Mouse (Mus musculus) limb, embryonic 12.5 days (tissue): Measurements from ENCODE around the gene Rbm24. TPM values are rescaled to one million over a fixed set of nuclear protein-coding genes. Genes with fewer than 3 reads are reported as not detected.
A peak's percentile ranks its signal among the peaks of the same experiment; 100 is the strongest.

ENCODE experiments used
- ATAC-seq: fragments of 200-750 bp; cut with Nextera tagmentation; 2 replicates; pipeline ENCODE4 v1.8.0; 2017; ENCODE audit warnings: low read depth, moderate TSS enrichment; ENCODE audit not compliant: insufficient number of reproducible peaks, insufficient read depth, low FRiP score, low TSS enrichment
- H3K27ac ChIP-seq: fragments of 300-500 bp; sonication (generic); 2 replicates; pipeline ENCODE4 v1.5.1; 2016; ENCODE audit warnings: mild to moderate bottlenecking, moderate library complexity
- H3K27me3 ChIP-seq: fragments of 300-500 bp; sonication (generic); 2 replicates; pipeline ENCODE4 v1.6.1; 2016; ENCODE audit warnings: mild to moderate bottlenecking, moderate library complexity
- H3K36me3 ChIP-seq: fragments of 300-500 bp; sonication (generic); 2 replicates; pipeline ENCODE4 v1.6.1; 2016; ENCODE audit warnings: mild to moderate bottlenecking, moderate library complexity
- H3K4me1 ChIP-seq: fragments of 300-500 bp; sonication (generic); replicated peaks from 2 replicates; pipeline ENCODE4 v1.6.1; 2016
- H3K4me2 ChIP-seq: fragments of 300-500 bp; sonication (generic); 2 replicates; pipeline ENCODE4 v1.6.1; 2016; ENCODE audit warnings: mild to moderate bottlenecking, moderate library complexity
- H3K4me3 ChIP-seq: fragments of 300-500 bp; sonication (generic); replicated peaks from 2 replicates; pipeline ENCODE4 v1.5.1; 2016; ENCODE audit warnings: mild to moderate bottlenecking
- H3K9ac ChIP-seq: fragments of 300-500 bp; sonication (generic); replicated peaks from 2 replicates; pipeline ENCODE4 v1.6.1; 2016; ENCODE audit warnings: mild to moderate bottlenecking, moderate library complexity
- H3K9me3 ChIP-seq: fragments of 300-500 bp; sonication (generic); 2 replicates; pipeline ENCODE4 v1.6.1; 2016; ENCODE audit warnings: mild to moderate bottlenecking, moderate library complexity
- WGBS: fragments of 180-500 bp; shearing (Covaris S2); methylation state at CpG from one replicate; pipeline ENCODE4 v1.1.7; 2016; 5-methylcytosine and 5-hydroxymethylcytosine counted together
- polyA plus RNA-seq: library from polyadenylated mRNA; unstranded; fragments of >200 nt; fragmentation: Nextera tagmentation; extraction: Ambion mirVana; gene quantifications from 2 replicates; pipeline ENCODE4 v1.2.1, GENCODE M21; 2016

Gene Rbm24
- polyA plus RNA-seq, 1 experiment from 2014 or later = 8.5 TPM

DNA sequence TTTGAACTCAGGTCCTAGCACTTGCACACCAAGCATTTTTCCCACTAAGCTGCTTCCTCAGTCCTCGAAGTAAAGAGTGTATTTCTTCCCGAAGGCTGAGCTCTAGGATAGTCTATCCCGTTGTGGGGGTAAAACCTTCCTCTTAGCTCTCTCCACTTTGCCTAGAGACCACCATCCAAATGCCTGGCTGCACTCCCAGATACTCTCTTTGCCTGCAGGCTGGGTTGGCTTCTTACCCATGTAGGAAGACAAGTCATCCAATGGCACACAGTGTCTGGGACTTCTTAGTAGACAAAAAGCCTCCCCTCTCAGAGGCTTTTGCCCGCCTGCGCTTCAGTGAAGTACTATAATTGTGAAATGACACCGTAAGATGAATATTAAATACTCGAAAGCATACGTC lies 2.2 kb upstream of the Rbm24 start:
- H3K27ac ChIP-seq = no peak overlapping the region
- no peak for ATAC-seq
- 0 out of 2 replicates have a peak, but pooled peaks cover 6% of the 10 kb centered on the region for H3K4me1 ChIP-seq
- peaks cover 15% of the 10 kb centered on the region for H3K27me3 ChIP-seq
- no peaks in the 10 kb centered on the region for H3K9me3 ChIP-seq
- H3K9ac ChIP-seq = no peak overlapping the region
- no peaks in the 10 kb centered on the region for H3K36me3 ChIP-seq
- WGBS = 92% methylated on average over 8 of the region's 8 CpGs
- no peak overlapping the region for H3K4me2 ChIP-seq
- no peak overlapping the region for H3K4me3 ChIP-seq

DNA sequence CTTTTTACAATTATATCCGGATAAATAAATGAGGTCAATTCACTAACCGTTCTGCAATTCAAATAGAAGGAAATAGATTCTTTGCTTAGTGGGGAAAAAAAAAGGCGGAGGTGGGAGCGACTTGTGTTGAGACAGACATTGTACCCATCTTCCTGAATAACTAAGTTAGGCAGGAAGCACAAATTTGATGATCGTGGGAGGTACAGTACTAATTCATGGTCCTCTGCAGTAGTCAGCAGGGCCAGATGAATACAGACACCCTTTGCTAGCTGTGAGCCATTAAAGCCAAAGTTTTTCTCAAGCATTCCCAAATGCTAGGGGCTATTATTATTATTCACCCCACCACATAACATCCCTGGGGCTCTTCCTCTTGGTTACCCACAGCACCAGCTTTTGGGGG lies 640 bp upstream of the Rbm24 start:
- Histone ChIP-seq H3K9me3 (no peaks in the 10 kb centered on the region), H3K4me2 (peak overlapping the region; percentile 90), H3K27ac (no peak overlapping the region), H3K4me1 (0 out of 2 replicates have a peak, but pooled peaks cover 6% of the 10 kb centered on the region), H3K9ac (peak overlapping the region; percentile 67; the same call in 1 of the 2 replicates), H3K27me3 (peaks cover 15% of the 10 kb centered on the region), H3K36me3 (no peaks in the 10 kb centered on the region), H3K4me3 (peak overlapping the region; percentile 61)
- 84% methylated on average over 5 of the region's 5 CpGs for WGBS
- no peak for ATAC-seq

DNA sequence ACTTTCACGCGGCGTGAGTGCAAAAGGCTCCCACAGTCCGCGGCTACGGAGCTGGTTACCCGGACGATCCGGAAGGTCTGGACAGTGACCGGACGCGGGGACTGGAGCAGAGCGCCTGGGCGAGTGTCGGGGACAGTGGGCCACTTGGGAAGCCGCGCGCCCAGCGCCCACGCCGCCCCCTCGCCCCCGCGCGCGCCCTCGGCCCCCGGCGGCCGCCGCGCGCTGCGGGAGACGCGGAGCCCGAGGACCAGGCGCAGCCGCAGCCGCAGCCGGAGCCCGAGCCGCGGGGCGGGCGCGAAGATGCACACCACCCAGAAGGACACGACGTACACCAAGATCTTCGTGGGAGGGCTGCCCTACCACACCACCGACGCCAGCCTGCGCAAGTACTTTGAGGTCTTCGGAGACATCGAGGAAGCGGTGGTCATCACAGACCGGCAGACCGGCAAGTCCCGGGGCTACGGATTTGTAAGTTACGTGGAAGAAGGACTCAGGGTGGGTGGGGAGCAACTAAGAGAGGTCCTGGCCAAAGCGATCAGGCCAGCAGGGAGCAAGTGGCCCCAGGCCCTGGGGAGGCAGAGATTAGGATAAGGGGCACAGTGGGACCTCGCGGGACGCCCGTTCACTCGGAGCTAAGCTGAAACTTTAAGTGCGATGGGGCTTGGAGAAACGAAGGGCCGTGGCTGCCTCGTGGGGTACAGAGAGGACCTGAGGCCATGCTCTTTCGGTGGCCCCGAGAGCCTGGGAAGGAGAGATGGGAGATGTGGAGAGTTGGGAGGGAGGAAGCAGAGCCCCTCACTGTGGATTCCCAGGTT lies 704 bp downstream of the Rbm24 start:
- no peak for ATAC-seq
- H3K27ac ChIP-seq = no peak overlapping the region
- 0 out of 2 replicates have a peak, but pooled peaks cover 6% of the 10 kb centered on the region for H3K4me1 ChIP-seq
- peak overlapping the region; percentile 90 for H3K4me2 ChIP-seq
- H3K9ac ChIP-seq = peak overlapping the region; percentile 67
- no peaks in the 10 kb centered on the region for H3K36me3 ChIP-seq
- H3K9me3 ChIP-seq = no peaks in the 10 kb centered on the region
- under 1% methylated on average over 73 of the region's 73 CpGs for WGBS
- H3K27me3 ChIP-seq = peaks cover 15% of the 10 kb centered on the region
- peak overlapping the region; percentile 61 for H3K4me3 ChIP-seq

DNA sequence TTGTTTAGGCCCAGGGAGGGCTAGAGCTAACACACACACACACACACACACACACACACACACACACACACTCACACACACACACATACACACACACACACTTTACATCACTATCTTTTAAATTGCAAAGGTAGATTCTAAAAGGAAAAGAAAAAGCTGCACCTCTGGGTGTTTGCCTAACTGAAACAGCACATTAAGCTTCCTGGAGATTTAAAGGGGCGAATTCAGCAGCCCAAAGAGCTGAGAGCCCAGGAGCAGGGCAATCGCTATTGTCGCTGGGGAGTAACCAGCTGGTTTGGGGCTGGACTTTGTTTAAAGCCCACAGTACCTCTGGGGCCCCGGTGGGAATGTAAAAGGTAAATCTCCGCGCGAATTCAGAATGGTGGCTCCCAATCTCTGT lies 1.4 kb downstream of the Rbm24 start:
- peak overlapping the region; percentile 27 for H3K9ac ChIP-seq
- peak overlapping the region; percentile 61 for H3K4me3 ChIP-seq
- H3K4me1 ChIP-seq = 0 out of 2 replicates have a peak, but pooled peaks cover 6% of the 10 kb centered on the region
- no peaks in the 10 kb centered on the region for H3K9me3 ChIP-seq
- peak overlapping the region; percentile 90 for H3K4me2 ChIP-seq
- H3K36me3 ChIP-seq = no peaks in the 10 kb centered on the region
- no peak for ATAC-seq
- H3K27ac ChIP-seq = no peak overlapping the region
- 7% methylated on average over 7 of the region's 7 CpGs for WGBS
- peaks cover 15% of the 10 kb centered on the region for H3K27me3 ChIP-seq

DNA sequence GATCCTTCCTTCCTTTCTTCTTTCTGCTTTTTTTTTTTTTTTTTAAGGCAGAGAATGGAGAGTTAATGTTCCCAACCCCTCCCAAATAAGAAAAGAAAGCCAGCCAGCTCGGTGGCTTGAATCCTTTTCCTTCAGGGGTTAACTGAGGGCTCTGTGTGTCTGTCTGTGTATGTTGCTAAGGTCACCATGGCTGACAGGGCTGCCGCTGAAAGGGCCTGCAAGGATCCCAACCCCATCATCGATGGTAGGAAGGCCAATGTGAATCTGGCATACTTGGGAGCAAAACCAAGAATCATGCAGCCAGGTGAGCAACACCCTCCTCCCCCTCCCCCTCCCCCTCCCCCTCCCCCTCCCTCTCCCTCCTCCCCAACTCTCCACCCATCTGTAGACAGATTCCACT lies 1.9 kb downstream of the Rbm24 start:
- H3K27me3 ChIP-seq = peaks cover 15% of the 10 kb centered on the region
- peak overlapping the region; percentile 27; the same call in 1 of the 2 replicates for H3K9ac ChIP-seq
- 0 out of 2 replicates have a peak, but pooled peaks cover 6% of the 10 kb centered on the region for H3K4me1 ChIP-seq
- H3K4me2 ChIP-seq = peak overlapping the region; percentile 90
- H3K9me3 ChIP-seq = no peaks in the 10 kb centered on the region
- no peak overlapping the region for H3K27ac ChIP-seq
- peak overlapping the region; percentile 61 for H3K4me3 ChIP-seq
- H3K36me3 ChIP-seq = no peaks in the 10 kb centered on the region
- no peak for ATAC-seq
- 13% methylated on average over 3 of the region's 3 CpGs for WGBS

DNA sequence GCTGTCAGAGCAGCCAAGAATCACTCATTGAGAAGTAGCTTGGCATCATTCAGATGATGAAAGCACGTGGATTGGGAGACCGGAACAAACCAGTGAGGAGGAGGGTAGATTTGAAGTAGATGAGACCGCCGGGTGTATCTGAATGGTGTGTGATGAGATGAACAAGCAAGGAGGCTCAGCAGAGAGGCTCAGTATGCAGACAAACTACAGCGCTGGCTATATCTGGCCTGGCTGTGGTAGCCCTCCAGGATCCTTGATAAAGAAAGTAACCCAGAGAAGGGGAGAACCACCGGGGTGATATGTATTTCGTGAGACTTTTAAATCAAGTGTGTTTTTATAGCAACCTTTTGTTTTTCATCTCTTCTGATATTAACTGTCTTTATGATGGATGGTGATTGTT lies 5.6 kb downstream of the Rbm24 start:
- Histone ChIP-seq H3K4me2 (no peak overlapping the region), H3K4me3 (no peak overlapping the region), H3K27ac (no peak overlapping the region), H3K9me3 (no peaks in the 10 kb centered on the region), H3K27me3 (peaks cover 12% of the 10 kb centered on the region), H3K9ac (no peak overlapping the region), H3K36me3 (no peaks in the 10 kb centered on the region), H3K4me1 (0 out of 2 replicates have a peak, but pooled peaks cover 3% of the 10 kb centered on the region)
- ATAC-seq = no peak
- 93% methylated on average over 7 of the region's 7 CpGs for WGBS

DNA sequence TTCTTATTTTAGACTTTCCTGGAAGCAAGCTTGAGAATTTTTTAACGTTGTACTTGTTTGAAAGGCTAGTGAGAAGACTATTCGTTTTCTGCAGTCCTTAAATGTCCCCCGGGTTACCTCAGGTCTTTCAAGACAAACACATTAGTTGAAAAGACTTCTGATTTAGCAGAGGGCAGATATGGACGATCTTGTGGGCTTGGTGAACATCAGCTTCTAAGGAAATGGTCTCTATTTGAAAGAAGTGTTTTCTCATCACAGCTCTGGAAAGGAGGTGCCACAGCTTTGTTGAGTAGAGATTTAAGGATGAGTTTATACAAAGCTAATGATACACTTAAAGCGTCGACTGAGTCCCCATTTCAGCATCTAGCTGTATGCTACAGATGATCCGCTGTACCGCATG lies 6.1 kb downstream of the Rbm24 start:
- Histone ChIP-seq H3K36me3 (no peaks in the 10 kb centered on the region), H3K9ac (no peak overlapping the region), H3K27ac (no peak overlapping the region), H3K9me3 (no peaks in the 10 kb centered on the region), H3K4me3 (no peak overlapping the region), H3K4me2 (no peak overlapping the region), H3K4me1 (0 out of 2 replicates have a peak, but pooled peaks cover 3% of the 10 kb centered on the region), H3K27me3 (peaks cover 9% of the 10 kb centered on the region)
- no peak for ATAC-seq
- 87% methylated on average over 8 of the region's 8 CpGs for WGBS

DNA sequence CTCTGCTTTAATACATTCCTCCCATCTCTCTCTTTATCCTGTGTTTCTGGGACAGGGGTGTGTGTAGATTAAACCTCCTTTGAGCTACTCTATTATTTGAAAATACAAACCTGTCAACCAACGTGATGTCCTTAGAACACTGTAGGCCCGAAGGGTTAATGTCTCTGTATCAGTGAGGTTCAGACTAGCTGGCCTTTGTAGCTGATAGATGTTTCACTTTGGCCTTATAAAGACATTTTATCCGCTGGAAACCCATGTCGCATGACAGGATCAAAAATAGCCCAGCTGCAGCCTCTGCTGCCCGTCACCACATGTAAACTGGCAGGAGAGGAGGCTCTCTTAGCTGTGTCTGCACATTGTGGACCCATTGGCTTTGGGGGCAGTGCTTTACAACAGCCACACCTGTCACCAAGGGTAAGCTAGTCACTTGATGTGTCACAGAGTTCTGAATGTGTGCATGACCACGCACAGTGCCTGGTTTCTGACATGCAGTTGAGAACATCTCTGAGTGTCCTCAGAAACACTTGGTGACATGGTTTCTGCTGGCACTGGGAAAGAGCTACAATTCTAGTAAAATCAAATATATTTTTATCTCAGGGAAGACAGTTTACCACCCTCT lies 8.5 kb downstream of the Rbm24 start:
- Histone ChIP-seq H3K4me3 (no peak overlapping the region), H3K9ac (no peak overlapping the region)

DNA sequence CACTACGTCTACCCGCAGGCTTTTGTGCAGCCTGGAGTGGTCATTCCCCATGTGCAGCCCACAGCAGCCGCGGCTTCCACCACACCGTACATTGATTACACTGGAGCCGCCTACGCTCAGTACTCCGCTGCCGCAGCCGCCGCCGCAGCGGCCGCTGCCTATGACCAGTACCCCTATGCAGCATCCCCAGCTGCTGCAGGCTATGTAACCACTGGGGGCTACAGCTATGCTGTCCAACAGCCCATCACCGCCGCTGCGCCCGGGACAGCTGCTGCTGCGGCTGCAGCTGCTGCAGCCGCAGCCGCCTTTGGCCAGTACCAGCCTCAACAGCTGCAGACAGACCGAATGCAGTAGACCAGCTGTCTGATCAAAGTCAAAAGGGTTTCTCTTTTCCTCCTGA lies 10.7 kb downstream of the Rbm24 start:
- Histone ChIP-seq H3K9ac (no peak overlapping the region), H3K4me1 (no peaks in the 10 kb centered on the region), H3K4me2 (peak overlapping the region; percentile 49), H3K27me3 (0 out of 2 replicates have a peak, but pooled peaks cover 3% of the 10 kb centered on the region), H3K36me3 (no peaks in the 10 kb centered on the region), H3K4me3 (peak overlapping the region; percentile 26), H3K9me3 (no peaks in the 10 kb centered on the region), H3K27ac (no peak overlapping the region)
- no peak for ATAC-seq
- 58% methylated on average over 22 of the region's 22 CpGs for WGBS

More for the DNA sequence above, 8.5 kb downstream of the Rbm24 start:
- Histone ChIP-seq H3K27ac (no peak overlapping the region), H3K27me3 (0 out of 2 replicates have a peak, but pooled peaks cover 3% of the 10 kb centered on the region), H3K9me3 (no peaks in the 10 kb centered on the region), H3K36me3 (no peaks in the 10 kb centered on the region), H3K4me1 (no peaks in the 10 kb centered on the region), H3K4me2 (no peak overlapping the region)
- 88% methylated on average over 6 of the region's 6 CpGs for WGBS
- no peak for ATAC-seq

DNA sequence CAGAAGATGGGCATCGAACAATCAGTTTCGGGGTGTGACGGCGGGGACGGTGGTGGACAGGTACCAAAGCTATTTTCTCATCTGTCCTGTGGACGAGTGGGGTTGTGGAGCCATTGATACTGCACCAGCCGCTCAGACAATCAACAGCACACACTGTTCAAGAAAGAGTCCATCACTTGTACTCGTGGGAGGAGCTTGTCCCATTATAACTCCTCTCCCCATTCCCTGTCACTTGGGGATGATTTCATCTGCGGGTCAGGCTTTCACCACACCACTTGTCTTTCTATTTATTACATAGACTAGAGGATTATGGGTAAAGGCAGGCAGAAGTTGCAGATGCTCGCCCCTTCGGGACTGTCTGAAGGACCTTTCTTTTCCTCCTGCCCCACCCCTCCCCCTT lies 11.6 kb downstream of the Rbm24 start:
- ATAC-seq = no peak
- 93% methylated on average over 11 of the region's 11 CpGs for WGBS
- H3K9ac ChIP-seq = no peak overlapping the region
- H3K4me3 ChIP-seq = no peak overlapping the region
- no peaks in the 10 kb centered on the region for H3K36me3 ChIP-seq
- H3K9me3 ChIP-seq = no peaks in the 10 kb centered on the region
- H3K27ac ChIP-seq = no peak overlapping the region
- H3K4me2 ChIP-seq = no peak overlapping the region
- 0 out of 2 replicates have a peak, but pooled peaks cover 3% of the 10 kb centered on the region for H3K27me3 ChIP-seq
- no peaks in the 10 kb centered on the region for H3K4me1 ChIP-seq

DNA sequence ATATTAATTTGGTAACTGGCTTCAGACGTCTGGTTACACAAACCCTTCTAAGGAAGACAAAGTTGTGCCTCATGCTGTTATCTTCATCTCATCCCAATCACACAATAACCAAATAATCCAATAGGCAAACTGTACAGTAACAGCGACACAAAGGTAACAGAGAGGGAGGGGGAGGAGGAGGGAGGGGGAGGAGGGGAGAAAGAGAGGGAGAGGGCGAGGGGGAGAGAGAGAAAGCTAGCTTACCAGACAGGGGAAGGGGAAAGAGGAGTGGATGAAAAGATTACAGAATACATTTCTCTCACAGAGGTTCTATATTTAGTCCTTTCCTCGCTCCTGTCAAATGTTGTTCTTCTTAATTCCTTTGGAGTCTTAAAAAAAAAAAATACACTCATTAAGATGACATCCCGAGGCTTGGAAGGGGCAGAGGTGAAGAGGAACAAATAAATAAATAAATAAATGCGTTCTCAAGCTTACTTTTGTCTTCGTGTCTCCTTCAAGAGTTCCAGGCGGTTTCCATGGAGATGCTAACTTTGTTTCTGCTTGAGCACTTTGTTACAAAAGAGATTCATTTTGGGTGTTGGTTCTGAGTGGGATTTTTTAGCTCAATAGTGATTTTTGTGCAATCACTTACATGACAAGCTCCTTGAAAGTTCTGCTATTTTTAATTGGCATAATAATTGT lies 15.8 kb downstream of the Rbm24 start:
- Histone ChIP-seq H3K36me3 (no peaks in the 10 kb centered on the region), H3K9me3 (no peaks in the 10 kb centered on the region), H3K4me1 (no peaks in the 10 kb centered on the region), H3K4me3 (no peak overlapping the region), H3K4me2 (no peak overlapping the region), H3K27ac (no peak overlapping the region), H3K27me3 (0 out of 2 replicates have a peak, but pooled peaks cover 3% of the 10 kb centered on the region), H3K9ac (no peak overlapping the region)
- no peak for ATAC-seq
- 64% methylated on average over 8 of the region's 8 CpGs for WGBS
